Mouse (Mus musculus): ENCODE results near the gene Eps15. TPM values are rescaled to one million over a fixed set of nuclear protein-coding genes. Genes with fewer than 3 reads are reported as not detected.
A peak's percentile ranks its signal among the peaks of the same experiment; 100 is the strongest.

The Eps15 gene
- total and polyA plus RNA-seq, 2 experiments from 2014 or later: 17.4 to 26.2 TPM

DNA sequence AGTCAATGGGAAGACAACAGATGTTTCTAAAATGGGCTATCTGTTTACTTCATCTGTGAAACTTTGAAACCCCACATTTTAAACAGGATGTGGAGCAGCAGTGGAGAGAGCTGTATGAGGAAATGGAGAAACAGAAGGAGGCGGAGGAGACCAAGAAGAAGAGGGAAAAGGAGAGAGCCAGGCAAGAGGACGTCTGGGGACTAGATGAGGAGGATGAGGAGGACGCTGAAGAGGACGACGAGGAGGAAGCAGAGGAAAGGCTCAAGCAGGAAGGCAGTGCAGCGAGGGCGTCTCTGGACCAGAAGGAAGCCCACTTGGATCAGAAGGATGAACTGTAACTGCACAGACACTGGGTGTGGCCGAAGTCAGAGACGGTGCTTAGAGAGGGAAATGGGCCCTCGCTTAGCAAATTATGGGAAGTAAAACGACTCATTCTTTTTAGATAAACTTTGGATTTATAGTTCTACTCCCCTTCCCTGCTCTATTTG is 26.4 kb upstream of the Eps15 start:
- Histone ChIP-seq H3K9me3 (replicated peaks; ENCODE audit: control insufficient read depth, low read length) (no peaks in the 10 kb centered on the region; the same call in 1 of the 2 replicates), H3K36me3 (replicated peaks; ENCODE audit: control insufficient read depth, insufficient read depth, low read length) (no peaks in the 10 kb centered on the region), H3K4me3 (ENCODE audit: low read depth, low read length) (no peak overlapping the region), H3K27ac (ENCODE audit: low read depth) (0 out of 2 replicates have a peak overlapping the region, but pooled peaks have one; percentile 3), H3K9ac (replicated peaks; ENCODE audit: low read depth, low read length) (no peak overlapping the region), H3K27me3 (ENCODE audit: control insufficient read depth, insufficient read depth, low read length) (no peaks in the 10 kb centered on the region), H3K4me2 (ENCODE audit: low read depth, low read length) (no peak overlapping the region), H3K4me1 (ENCODE audit: control insufficient read depth, insufficient read depth) (peaks cover 4% of the 10 kb centered on the region; the same call in 1 of the 2 replicates)
- no peak for TF ChIP-seq EP300 (IDR thresholded peaks at IDR 0.05; ENCODE audit: low read depth)
- TF ChIP-seq CTCF (IDR thresholded peaks at IDR 0.05; ENCODE audit: low read depth): no peak
- 58% methylated on average over 11 of the region's 11 CpGs for whole genome bisulfite sequencing
- ATAC-seq (ENCODE audit: insufficient read depth, low read depth) (no peak), DNase-seq (ENCODE audit: low spot score) (no peak)

DNA sequence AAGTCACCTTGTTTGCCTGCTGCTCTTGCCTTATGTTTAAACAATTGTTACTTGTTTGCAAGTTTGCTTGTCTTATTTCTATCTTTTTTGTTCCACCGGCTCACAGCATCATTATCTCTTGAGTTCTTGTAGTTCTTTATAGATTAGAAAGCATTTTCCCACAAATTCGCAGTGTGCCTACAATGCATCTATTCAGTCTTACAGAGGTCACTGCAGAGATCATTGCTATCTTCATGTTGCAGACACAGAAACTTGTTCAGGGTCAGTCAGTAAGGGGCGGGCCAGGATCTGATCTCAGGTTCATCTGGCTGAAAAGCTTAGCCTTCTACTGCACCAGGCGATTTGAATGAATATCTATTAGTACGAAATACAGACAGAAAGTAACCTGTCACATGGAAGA is 25.6 kb upstream of the Eps15 start:
- no peak overlapping the region for H3K4me3 ChIP-seq (ENCODE audit: low read depth, low read length)
- no peak overlapping the region for H3K27ac ChIP-seq (ENCODE audit: low read depth)
- no peak overlapping the region for H3K4me2 ChIP-seq (ENCODE audit: low read depth, low read length)
- no peaks in the 10 kb centered on the region for H3K36me3 ChIP-seq (replicated peaks; ENCODE audit: control insufficient read depth, insufficient read depth, low read length)
- H3K4me1 ChIP-seq (ENCODE audit: control insufficient read depth, insufficient read depth): peaks cover 4% of the 10 kb centered on the region; the same call in 1 of the 2 replicates
- no peak for TF ChIP-seq CTCF (IDR thresholded peaks at IDR 0.05; ENCODE audit: low read depth)
- no peak for TF ChIP-seq EP300 (IDR thresholded peaks at IDR 0.05; ENCODE audit: low read depth)
- H3K9me3 ChIP-seq (replicated peaks; ENCODE audit: control insufficient read depth, low read length): no peaks in the 10 kb centered on the region; the same call in 1 of the 2 replicates
- WGBS: 51% methylated on average over 5 of the region's 5 CpGs
- no peak overlapping the region for H3K9ac ChIP-seq (replicated peaks; ENCODE audit: low read depth, low read length)
- H3K27me3 ChIP-seq (ENCODE audit: control insufficient read depth, insufficient read depth, low read length): no peaks in the 10 kb centered on the region
- no peak for ATAC-seq (ENCODE audit: insufficient read depth, low read depth)
- no peak for DNase-seq (ENCODE audit: low spot score)

DNA sequence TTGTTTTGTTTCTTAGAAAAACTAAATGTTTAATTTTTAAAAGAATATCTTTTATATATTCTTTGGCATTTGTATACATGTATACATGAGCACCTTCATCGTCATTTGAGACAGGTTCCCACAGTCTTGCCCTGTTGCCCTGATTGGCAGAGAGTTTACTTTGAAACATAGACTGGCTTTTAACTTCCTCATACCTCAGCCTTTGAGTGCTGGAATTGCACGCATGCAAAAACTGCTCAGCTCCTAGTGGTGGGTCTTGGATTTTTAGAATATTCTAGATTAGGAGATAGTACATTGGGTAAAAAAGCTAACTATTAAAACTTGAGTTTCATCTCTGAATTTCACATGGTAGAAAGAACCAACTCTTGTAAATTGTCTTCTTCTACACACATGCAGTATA is 24.7 kb upstream of the Eps15 start:
- DNase-seq (ENCODE audit: low spot score): no peak
- 34% methylated on average over 2 of the region's 2 CpGs for whole genome bisulfite sequencing
- Histone ChIP-seq H3K9ac (replicated peaks; ENCODE audit: low read depth, low read length) (no peak overlapping the region), H3K4me3 (ENCODE audit: low read depth, low read length) (no peak overlapping the region), H3K4me2 (ENCODE audit: low read depth, low read length) (no peak overlapping the region), H3K36me3 (replicated peaks; ENCODE audit: control insufficient read depth, insufficient read depth, low read length) (no peaks in the 10 kb centered on the region), H3K27ac (ENCODE audit: low read depth) (no peak overlapping the region), H3K4me1 (ENCODE audit: control insufficient read depth, insufficient read depth) (peaks cover 4% of the 10 kb centered on the region; the same call in 1 of the 2 replicates), H3K27me3 (ENCODE audit: control insufficient read depth, insufficient read depth, low read length) (no peaks in the 10 kb centered on the region), H3K9me3 (replicated peaks; ENCODE audit: control insufficient read depth, low read length) (no peaks in the 10 kb centered on the region; the same call in 1 of the 2 replicates)
- no peak for TF ChIP-seq CTCF (IDR thresholded peaks at IDR 0.05; ENCODE audit: low read depth)
- TF ChIP-seq EP300 (IDR thresholded peaks at IDR 0.05; ENCODE audit: low read depth): no peak
- no peak for ATAC-seq (ENCODE audit: insufficient read depth, low read depth)

DNA sequence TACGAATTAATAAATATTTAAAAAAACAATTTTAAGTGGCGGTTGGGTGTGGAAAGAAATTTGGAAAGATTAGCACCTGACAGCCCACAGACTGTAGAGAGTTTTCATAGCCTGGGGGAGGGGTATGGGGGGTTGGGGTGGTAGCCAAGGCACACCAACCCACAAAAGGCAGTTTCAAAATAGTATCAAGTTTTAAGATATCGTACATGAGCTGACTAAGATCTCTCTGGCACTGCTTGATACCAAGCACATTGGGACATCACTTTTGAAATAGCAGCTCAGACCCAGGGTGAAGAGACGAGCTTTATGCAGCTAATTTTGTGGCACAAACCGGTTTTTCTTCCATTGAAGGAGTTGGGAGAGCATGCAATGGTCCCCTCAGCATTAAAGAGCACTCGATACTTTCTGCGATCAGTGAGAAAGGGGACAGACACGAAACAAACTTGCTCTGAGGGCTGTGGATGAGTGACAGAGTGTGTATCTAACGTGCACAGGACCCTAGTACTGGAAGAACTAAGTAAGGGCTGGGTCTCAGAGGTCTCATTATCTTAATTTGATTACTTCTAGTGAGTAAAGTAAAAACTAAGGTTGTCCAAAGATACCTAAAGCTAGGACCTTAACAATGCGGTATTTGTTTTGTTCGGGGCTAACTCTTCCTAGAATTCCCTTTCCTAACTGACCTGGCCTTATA is 24.2 kb upstream of the Eps15 start:
- TF ChIP-seq EP300 (IDR thresholded peaks at IDR 0.05; ENCODE audit: low read depth): no peak
- TF ChIP-seq CTCF (IDR thresholded peaks at IDR 0.05; ENCODE audit: low read depth): no peak
- Histone ChIP-seq H3K4me2 (ENCODE audit: low read depth, low read length) (no peak overlapping the region), H3K27ac (ENCODE audit: low read depth) (no peak overlapping the region), H3K9me3 (replicated peaks; ENCODE audit: control insufficient read depth, low read length) (no peaks in the 10 kb centered on the region; the same call in 1 of the 2 replicates), H3K36me3 (replicated peaks; ENCODE audit: control insufficient read depth, insufficient read depth, low read length) (no peaks in the 10 kb centered on the region), H3K9ac (replicated peaks; ENCODE audit: low read depth, low read length) (no peak overlapping the region), H3K4me3 (ENCODE audit: low read depth, low read length) (no peak overlapping the region), H3K4me1 (ENCODE audit: control insufficient read depth, insufficient read depth) (peaks cover 4% of the 10 kb centered on the region; the same call in 1 of the 2 replicates), H3K27me3 (ENCODE audit: control insufficient read depth, insufficient read depth, low read length) (no peaks in the 10 kb centered on the region)
- DNase-seq (ENCODE audit: low spot score) (no peak), ATAC-seq (ENCODE audit: insufficient read depth, low read depth) (no peak)
- 75% methylated on average over 11 of the region's 11 CpGs for WGBS

DNA sequence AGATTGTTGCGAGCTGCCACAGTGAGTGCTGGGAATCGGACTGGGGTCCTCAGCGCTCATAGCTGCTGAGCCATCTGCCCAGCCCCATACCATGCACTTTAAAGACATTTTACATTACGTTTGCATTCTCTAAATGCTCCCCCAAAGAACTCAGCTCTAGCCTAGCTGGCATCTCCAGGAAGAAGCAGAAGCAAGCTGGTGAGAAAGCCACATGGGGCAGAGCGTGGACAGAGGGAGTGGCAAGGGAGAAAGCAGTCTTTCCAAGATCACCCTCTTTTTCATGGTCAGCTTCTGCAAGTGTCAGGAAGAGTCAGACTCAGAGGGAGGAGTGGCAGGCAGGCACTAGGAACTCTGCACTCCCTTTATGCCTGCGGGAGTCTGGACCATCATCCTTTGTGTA is 23.3 kb upstream of the Eps15 start:
- Histone ChIP-seq H3K4me3 (ENCODE audit: low read depth, low read length) (no peak overlapping the region), H3K4me2 (ENCODE audit: low read depth, low read length) (no peak overlapping the region), H3K36me3 (replicated peaks; ENCODE audit: control insufficient read depth, insufficient read depth, low read length) (no peaks in the 10 kb centered on the region), H3K4me1 (ENCODE audit: control insufficient read depth, insufficient read depth) (peaks cover 4% of the 10 kb centered on the region; the same call in 1 of the 2 replicates), H3K27ac (ENCODE audit: low read depth) (no peak overlapping the region), H3K9me3 (replicated peaks; ENCODE audit: control insufficient read depth, low read length) (no peaks in the 10 kb centered on the region; the same call in 1 of the 2 replicates), H3K9ac (replicated peaks; ENCODE audit: low read depth, low read length) (no peak overlapping the region), H3K27me3 (ENCODE audit: control insufficient read depth, insufficient read depth, low read length) (no peaks in the 10 kb centered on the region)
- ATAC-seq (ENCODE audit: insufficient read depth, low read depth): no peak
- WGBS: 90% methylated on average over 6 of the region's 6 CpGs
- no peak for DNase-seq (ENCODE audit: low spot score)
- TF ChIP-seq EP300 (IDR thresholded peaks at IDR 0.05; ENCODE audit: low read depth) (no peak), CTCF (IDR thresholded peaks at IDR 0.05; ENCODE audit: low read depth) (no peak)
